Mouse (Mus musculus) neural tube, embryonic 14.5 days (tissue): ENCODE results near the gene Gm13757. TPM values are rescaled to one million over a fixed set of nuclear protein-coding genes. Genes with fewer than 3 reads are reported as not detected.
"Not testable (repeated sequence)": the region's sequence is repeated elsewhere in the genome, so short reads cannot be mapped to it uniquely, and the experiment has no call there.

Experiments
- ATAC-seq: fragments of 200-750 bp; cut with Nextera tagmentation; 2 replicates; pipeline ENCODE4 v1.8.0; 2017; ENCODE audit warnings: low read depth, mild to moderate bottlenecking, moderate TSS enrichment, moderate library complexity
- H3K27ac ChIP-seq: fragments of 300-500 bp; sonication (generic); 2 replicates; pipeline ENCODE4 v1.5.1; 2014; ENCODE audit warnings: low read depth, mild to moderate bottlenecking, control low read depth, low read length, moderate library complexity, mixed read lengths
- H3K27me3 ChIP-seq: fragments of 300-500 bp; sonication (generic); 2 replicates; pipeline ENCODE4 v1.6.1; 2014; ENCODE audit warnings: low read length; ENCODE audit not compliant: control insufficient read depth, insufficient read depth
- H3K36me3 ChIP-seq: fragments of 300-500 bp; sonication (generic); 2 replicates; pipeline ENCODE4 v1.6.1; 2014; ENCODE audit warnings: low read length, mixed read lengths; ENCODE audit not compliant: control insufficient read depth, insufficient read depth
- H3K4me1 ChIP-seq: fragments of 300-500 bp; sonication (generic); 2 replicates; pipeline ENCODE4 v1.6.1; 2014; ENCODE audit warnings: low read length; ENCODE audit not compliant: control insufficient read depth, insufficient read depth
- H3K4me2 ChIP-seq: fragments of 300-500 bp; sonication (generic); 2 replicates; pipeline ENCODE4 v1.6.1; 2014; ENCODE audit warnings: mild to moderate bottlenecking, low read depth, low read length, control low read depth
- H3K4me3 ChIP-seq: fragments of 300-500 bp; sonication (generic); 2 replicates; pipeline ENCODE4 v1.5.1; 2014; ENCODE audit warnings: low read depth, low read length, control low read depth, mixed read lengths
- H3K9ac ChIP-seq: fragments of 300-500 bp; sonication (generic); replicated peaks from 2 replicates; pipeline ENCODE4 v1.6.1; 2014; ENCODE audit warnings: low read depth, mild to moderate bottlenecking, control low read depth, low read length, mixed read lengths
- H3K9me3 ChIP-seq: fragments of 300-500 bp; sonication (generic); 2 replicates; pipeline ENCODE4 v1.6.1; 2016; ENCODE audit warnings: low read length; ENCODE audit not compliant: control insufficient read depth
- WGBS: fragments of 180-500 bp; shearing (Covaris S2); extraction: QIAGEN DNeasy Blood & Tissue Kit; methylation state at CpG from one replicate; pipeline ENCODE4 v1.1.7; 2014; 5-methylcytosine and 5-hydroxymethylcytosine counted together
- polyA plus RNA-seq: library from polyadenylated mRNA; unstranded; fragments of >200 nt; fragmentation: Nextera tagmentation; extraction: Ambion mirVana; gene quantifications from 2 replicates; pipeline ENCODE4 v1.2.1, GENCODE M21; 2014

Gm13757 gene
- polyA plus RNA-seq, result not detected in 2 replicates

DNA sequence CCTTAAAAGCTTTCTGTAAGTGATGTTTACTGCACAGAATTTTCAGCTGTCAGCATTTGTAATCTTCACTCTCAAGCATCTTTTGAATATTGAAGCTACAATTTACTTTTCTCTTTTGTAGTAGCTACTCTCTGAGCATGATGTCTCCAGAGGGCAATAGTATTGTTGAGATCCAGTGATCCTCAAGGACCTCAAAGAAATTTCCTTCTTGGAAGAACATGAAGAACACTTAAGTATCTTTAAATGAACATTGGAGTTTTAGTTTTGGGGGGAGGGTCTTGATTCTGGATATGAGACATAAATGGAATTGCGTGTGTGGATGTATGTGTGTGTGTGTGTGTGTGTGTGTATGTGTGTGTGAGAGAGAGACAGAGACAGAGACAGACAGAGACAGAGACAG lies at the start of gene Gm13757:
Gene Gm13757 (minus strand): TSS at position 101 of the 400 bp plus-strand sequence.
- Histone ChIP-seq H3K4me2 (no peak within 1 kb of the TSS), H3K9me3 (no peaks in the 10 kb centered on the region), H3K27ac (no peak within 1 kb of the TSS), H3K9ac (no peak within 1 kb of the TSS), H3K27me3 (no peaks in the 10 kb centered on the region), H3K4me3 (no peak within 1 kb of the TSS), H3K4me1 (no peaks in the 10 kb centered on the region), H3K36me3 (no peaks in the 10 kb centered on the region)
- ATAC-seq, result no peak
- WGBS, result 100% methylated on average over 1 of the region's 1 CpGs

DNA sequence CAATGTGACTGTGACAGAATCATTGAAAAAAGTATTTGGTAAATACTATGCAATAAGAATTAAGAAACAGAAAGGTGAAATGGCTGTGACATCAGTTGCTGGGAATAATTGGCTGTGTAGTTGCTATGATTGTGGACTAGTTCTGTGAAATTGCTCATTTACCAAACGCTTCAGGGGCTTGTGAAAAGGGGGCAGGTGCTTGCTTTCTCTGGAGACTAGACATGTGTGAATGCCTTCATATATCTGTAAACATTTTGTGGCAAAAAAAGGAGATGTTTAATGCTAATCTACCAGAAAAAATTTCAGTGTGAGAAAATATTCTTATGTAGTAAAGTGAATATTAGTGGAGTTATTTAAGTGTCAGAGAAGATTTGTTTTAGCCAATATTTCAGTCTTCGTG lies 44.1 kb upstream of the Gm13757 start, which contains the start of gene Olfr1185-ps1:
Gene Olfr1185-ps1 (plus strand): TSS at position 301 of the 400 bp plus-strand sequence.
- 71% methylated on average over 2 of the region's 2 CpGs for WGBS
- no peak for ATAC-seq

GRCm38 (mm10) chr2:88483298-88483697 lies 34.4 kb upstream of the Gm13757 start, which contains the start of gene Olfr1184:
Gene Olfr1184 (plus strand): TSS chr2:88483598.
- no peaks in the 10 kb centered on the region for H3K36me3 ChIP-seq
- no peak within 1 kb of the TSS for H3K4me2 ChIP-seq
- no peaks in the 10 kb centered on the region for H3K4me1 ChIP-seq
- WGBS, result 91% methylated on average over 2 of the region's 2 CpGs
- H3K9me3 ChIP-seq, result no peaks in the 10 kb centered on the region
- no peak for ATAC-seq
- H3K27me3 ChIP-seq, result no peaks in the 10 kb centered on the region
- H3K27ac ChIP-seq, result no peak within 1 kb of the TSS
- H3K9ac ChIP-seq, result no peak within 1 kb of the TSS
- no peak within 1 kb of the TSS for H3K4me3 ChIP-seq

More for the DNA sequence above, 44.1 kb upstream of the Gm13757 start, which contains the start of gene Olfr1185-ps1:
- Histone ChIP-seq H3K36me3 (no peaks in the 10 kb centered on the region), H3K9ac (no peak within 1 kb of the TSS), H3K4me2 (no peak within 1 kb of the TSS), H3K4me1 (no peaks in the 10 kb centered on the region), H3K4me3 (no peak within 1 kb of the TSS), H3K9me3 (no peaks in the 10 kb centered on the region), H3K27me3 (no peaks in the 10 kb centered on the region), H3K27ac (no peak within 1 kb of the TSS)

- H3K27ac ChIP-seq, H3K27me3 ChIP-seq, H3K36me3 ChIP-seq, H3K4me3 ChIP-seq, H3K9me3 ChIP-seq, H3K4me1 ChIP-seq, ATAC-seq, H3K4me2 ChIP-seq, H3K9ac ChIP-seq: not testable (repeated sequence)
- WGBS, result 67% methylated on average over 1 of the region's 1 CpGs
Observed at GRCm38 (mm10) chr2:88454567-88454966, 5.6 kb upstream of the Gm13757 start, which contains the start of gene Olfr1183. Gene Olfr1183 (plus strand): TSS chr2:88454867.

GRCm38 (mm10) chr2:88426071-88426470 lies 22.9 kb downstream of the Gm13757 start, which contains the start of gene Olfr1181:
Gene Olfr1181 (minus strand): TSS chr2:88426171.
- Histone ChIP-seq H3K9ac (no peak within 1 kb of the TSS), H3K27me3 (no peaks in the 10 kb centered on the region), H3K27ac (no peak within 1 kb of the TSS), H3K4me1 (no peaks in the 10 kb centered on the region), H3K36me3 (no peaks in the 10 kb centered on the region), H3K4me2 (no peak within 1 kb of the TSS), H3K9me3 (no peaks in the 10 kb centered on the region), H3K4me3 (no peak within 1 kb of the TSS)
- 87% methylated on average over 1 of the region's 1 CpGs for WGBS
- no peak for ATAC-seq

DNA sequence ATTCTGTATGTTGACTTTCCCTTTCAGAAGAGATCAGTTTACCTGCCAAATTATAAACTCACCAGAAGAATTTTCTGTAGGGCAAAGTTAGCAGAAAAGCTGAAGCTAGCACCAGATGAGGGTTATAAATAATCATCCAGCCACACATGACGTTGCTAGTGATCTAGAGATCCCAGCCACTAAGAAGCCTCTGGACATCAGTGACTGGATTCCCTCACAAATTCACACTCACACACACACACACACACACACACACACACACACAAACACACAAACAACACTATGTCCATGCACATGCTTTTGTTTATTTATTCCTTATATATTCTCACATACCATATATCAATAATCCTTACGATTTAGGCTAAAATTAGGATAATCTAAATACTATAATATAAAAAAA lies 29.9 kb downstream of the Gm13757 start, which contains the start of gene Olfr1180:
Gene Olfr1180 (minus strand): TSS at position 101 of the 400 bp plus-strand sequence.
- Histone ChIP-seq H3K4me1 (no peaks in the 10 kb centered on the region), H3K27me3 (no peaks in the 10 kb centered on the region), H3K36me3 (no peaks in the 10 kb centered on the region), H3K9ac (no peak within 1 kb of the TSS), H3K4me3 (no peak within 1 kb of the TSS), H3K4me2 (no peak within 1 kb of the TSS), H3K27ac (no peak within 1 kb of the TSS), H3K9me3 (no peaks in the 10 kb centered on the region)
- ATAC-seq, result no peak
- whole genome bisulfite sequencing, result 69% methylated on average over 2 of the region's 2 CpGs

DNA sequence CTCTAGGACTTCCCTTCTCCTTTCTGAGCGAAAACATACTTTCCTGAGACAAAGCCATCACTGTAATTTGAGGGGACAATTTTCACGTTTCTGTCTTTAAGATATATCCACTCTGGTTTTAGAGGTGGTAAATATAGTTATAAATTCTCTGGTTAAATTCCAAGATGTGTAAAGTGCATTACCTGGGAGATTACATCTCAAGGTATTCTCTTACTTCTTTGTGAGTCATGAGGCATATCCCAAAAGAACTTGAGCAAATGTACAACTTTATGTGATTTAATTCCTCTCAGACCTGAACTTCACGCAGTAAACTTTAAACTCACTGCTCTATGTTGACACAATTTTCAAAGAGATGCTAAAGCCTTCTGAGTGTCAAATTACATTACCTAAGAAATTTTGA lies 42.6 kb downstream of the Gm13757 start, which contains the start of gene Olfr1179:
Gene Olfr1179 (minus strand): TSS at position 101 of the 400 bp plus-strand sequence.
- no peak within 1 kb of the TSS for H3K4me3 ChIP-seq
- H3K4me2 ChIP-seq, result no peak within 1 kb of the TSS
- 91% methylated on average over 3 of the region's 3 CpGs for WGBS
- no peak for ATAC-seq
- H3K36me3 ChIP-seq, result no peaks in the 10 kb centered on the region
- no peaks in the 10 kb centered on the region for H3K4me1 ChIP-seq
- no peak within 1 kb of the TSS for H3K27ac ChIP-seq
- no peak within 1 kb of the TSS for H3K9ac ChIP-seq
- no peaks in the 10 kb centered on the region for H3K27me3 ChIP-seq
- H3K9me3 ChIP-seq, result no peaks in the 10 kb centered on the region

Other genes starting within 250 kb of the Gm13757 start
- not detected in 2 replicates for gene Olfr1170, start 220.8 kb downstream of the Gm13757 start, polyA plus RNA-seq
- gene Olfr1173, start 169.3 kb downstream of the Gm13757 start, polyA plus RNA-seq, result not detected in 2 replicates
- gene Olfr1174-ps, start 134.0 kb downstream of the Gm13757 start, polyA plus RNA-seq, result not detected in 2 replicates
- gene Olfr1175-ps, start 121.9 kb downstream of the Gm13757 start, polyA plus RNA-seq, result not detected in 2 replicates
- gene Olfr1176, start 112.4 kb downstream of the Gm13757 start, polyA plus RNA-seq, result not detected in 2 replicates
- gene Olfr1177-ps, start 102.6 kb downstream of the Gm13757 start, polyA plus RNA-seq, result not detected in 2 replicates
- not detected in 2 replicates for gene Olfr1178, start 62.1 kb downstream of the Gm13757 start, polyA plus RNA-seq
- not detected in 2 replicates for gene Olfr1179, start 42.7 kb downstream of the Gm13757 start, polyA plus RNA-seq
- gene Olfr1180, start 30.0 kb downstream of the Gm13757 start, polyA plus RNA-seq, result not detected in 2 replicates
- gene Olfr1181, start 23.0 kb downstream of the Gm13757 start, polyA plus RNA-seq, result not detected in 2 replicates
- gene Olfr1183, start 5.7 kb upstream of the Gm13757 start, polyA plus RNA-seq, result not detected in 2 replicates
- gene Olfr1184, start 34.5 kb upstream of the Gm13757 start, polyA plus RNA-seq, result not detected in 2 replicates
- gene Olfr1185-ps1, start 44.2 kb upstream of the Gm13757 start, polyA plus RNA-seq, result not detected in 2 replicates
- gene Olfr1186, start 69.4 kb upstream of the Gm13757 start, polyA plus RNA-seq, result not detected in 2 replicates
- gene Olfr1188, start 107.8 kb upstream of the Gm13757 start, polyA plus RNA-seq, result not detected in 2 replicates
- not detected in 2 replicates for gene Olfr1189, start 137.3 kb upstream of the Gm13757 start, polyA plus RNA-seq
- gene Olfr1191-ps1, start 191.4 kb upstream of the Gm13757 start, polyA plus RNA-seq, result not detected in 2 replicates
- gene Olfr1192-ps1, start 199.4 kb upstream of the Gm13757 start, polyA plus RNA-seq, result not detected in 2 replicates
- gene Olfr1193, start 226.5 kb upstream of the Gm13757 start, polyA plus RNA-seq, result not detected in 2 replicates
- not detected in 2 replicates for gene Olfr1195, start 240.1 kb upstream of the Gm13757 start, polyA plus RNA-seq